Mouse (Mus musculus) gastrocnemius, adult 2 months (tissue): ENCODE measurements around the gene Itsn1. TPM values are rescaled to one million over a fixed set of nuclear protein-coding genes. Genes with fewer than 3 reads are reported as not detected.

Experiments used
- DNase-seq: peaks from one replicate; pipeline ENCODE4 v3.0.0; 2022
- H3K27ac ChIP-seq: fragments of 200-600 bp; 2 replicates; pipeline ENCODE4 v1.8.1; 2022; ENCODE audit warnings: mild to moderate bottlenecking
- H3K4me3 ChIP-seq: fragments of 200-600 bp; 2 replicates; pipeline ENCODE4 v1.8.1; 2022; ENCODE audit warnings: mild to moderate bottlenecking, moderate library complexity
- CTCF ChIP-seq: fragments of 200-600 bp; IDR thresholded peaks from 2 replicates; pipeline ENCODE4 v1.8.1; 2022; ENCODE audit warnings: antibody characterized with exemption, mild to moderate bottlenecking, moderate library complexity
- intact Hi-C: fragments of 180-260 bp; cut with DNase I; formaldehyde crosslinking; loops from one replicate; pipeline ENCODE4 v1.15.1; 2025
- long read RNA-seq, 2 experiments: library from polyadenylated mRNA; stranded (forward); transcript quantifications; one replicate each; pipeline ENCODE4 v2.0.0; 2021
- total RNA-seq, 2 experiments: library from RNA; stranded (reverse); gene quantifications; 2 replicates each; pipeline ENCODE4 v1.2.3; 2021

Itsn1 gene
- 10 to 100 TPM; 60.2 to 66.1 TPM for total RNA-seq
- long read RNA-seq, experiment 1, full-length matches to known transcripts, result 43 of 79 reads
- long read RNA-seq, experiment 1, partial matches to known transcripts, result 17 of 79 reads
- long read RNA-seq, experiment 1, other reads (novel, unspliced or antisense), result 19 of 79 reads
- long read RNA-seq, experiment 2, full-length matches to known transcripts, result 29 of 54 reads
- long read RNA-seq, experiment 2, partial matches to known transcripts, result 12 of 54 reads
- long read RNA-seq, experiment 2, other reads (novel, unspliced or antisense), result 13 of 54 reads

GRCm38 (mm10) chr16:91729066-91729482 is at the start of gene Itsn1:
Gene Itsn1 (plus strand): TSS chr16:91729281.
- intact Hi-C loops, result loop anchor here (5.0 kb wide), 2 partner anchors 82 to 153 kb away; partner anchors contain the start of genes Gart and Son
- peak; percentile 99 for DNase-seq
- TF ChIP-seq CTCF, result no peak
- Histone ChIP-seq H3K4me3 (peak within 1 kb of the TSS; percentile 82), H3K27ac (peak within 1 kb of the TSS; percentile 93)

GRCm38 (mm10) chr16:91680656-91681055 is 48.4 kb upstream of the Itsn1 start:
- no peak overlapping the region for H3K4me3 ChIP-seq
- no peak for TF ChIP-seq CTCF
- DNase-seq, result no peak
- intact Hi-C loops, result no loop called here
- H3K27ac ChIP-seq, result no peak overlapping the region

DNA sequence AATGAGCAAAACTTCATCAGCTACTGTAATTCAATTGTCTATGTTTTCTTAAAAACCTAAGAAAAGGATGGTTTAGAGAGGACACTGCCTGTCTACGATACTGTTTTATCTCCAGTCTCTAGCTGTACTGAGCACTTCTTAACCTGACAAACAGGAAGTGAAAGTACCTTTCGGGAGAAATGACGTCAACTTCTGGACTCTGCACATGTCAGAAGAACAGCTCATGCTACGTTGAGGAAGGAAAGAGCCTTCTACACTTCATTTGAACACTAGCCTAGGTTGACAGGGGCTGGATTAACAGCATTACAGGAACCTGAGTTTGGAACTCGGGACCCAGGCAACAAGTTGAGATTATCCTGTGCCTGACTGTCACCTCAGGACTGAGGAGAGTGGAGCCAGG is 43.6 kb upstream of the Itsn1 start:
- intact Hi-C loops, result loop anchor here (5.0 kb wide), 1 partner anchor 38 kb away; the partner anchor contains the start of genes Gart and Son
- no peak for DNase-seq
- TF ChIP-seq CTCF, result no peak

DNA sequence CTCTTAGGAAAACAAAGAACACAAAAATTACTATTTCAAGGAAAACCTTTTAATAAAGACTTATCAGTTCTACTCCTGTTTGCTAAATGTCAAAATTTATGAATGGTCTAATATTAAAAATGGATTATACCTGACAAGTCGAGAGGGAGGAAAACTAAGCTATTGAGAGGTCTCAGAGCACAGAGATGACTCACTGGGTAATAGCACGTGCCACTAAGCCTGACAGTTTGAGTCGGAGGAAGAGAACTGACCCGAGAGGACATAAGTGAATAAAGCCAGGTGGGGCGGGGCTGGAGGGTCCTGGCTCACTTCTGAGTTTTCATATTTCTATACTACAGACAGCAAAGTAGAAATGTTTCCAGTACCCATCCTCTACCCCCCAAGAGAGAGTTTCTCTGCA is 42.7 kb upstream of the Itsn1 start:
- TF ChIP-seq CTCF, result no peak
- Histone ChIP-seq H3K27ac (no peak overlapping the region), H3K4me3 (no peak overlapping the region)
- no peak for DNase-seq
- intact Hi-C loops, result loop anchor here (5.0 kb wide), 1 partner anchor 39 kb away; the partner anchor contains the start of genes Gart and Son

More for the DNA sequence above, 43.6 kb upstream of the Itsn1 start:
- Histone ChIP-seq H3K4me3 (no peak overlapping the region), H3K27ac (no peak overlapping the region)

- DNase-seq, result no peak
- intact Hi-C loops, result loop anchor here (5.0 kb wide), 1 partner anchor 41 kb away; the partner anchor contains the start of genes Gart and Son
- no peak for TF ChIP-seq CTCF
- H3K4me3 ChIP-seq, result peak overlapping the region; percentile 89
- H3K27ac ChIP-seq, result peak overlapping the region; percentile 87
These were observed 41.0 kb upstream of the Itsn1 start for GRCm38 (mm10) chr16:91688023-91688618.

DNA sequence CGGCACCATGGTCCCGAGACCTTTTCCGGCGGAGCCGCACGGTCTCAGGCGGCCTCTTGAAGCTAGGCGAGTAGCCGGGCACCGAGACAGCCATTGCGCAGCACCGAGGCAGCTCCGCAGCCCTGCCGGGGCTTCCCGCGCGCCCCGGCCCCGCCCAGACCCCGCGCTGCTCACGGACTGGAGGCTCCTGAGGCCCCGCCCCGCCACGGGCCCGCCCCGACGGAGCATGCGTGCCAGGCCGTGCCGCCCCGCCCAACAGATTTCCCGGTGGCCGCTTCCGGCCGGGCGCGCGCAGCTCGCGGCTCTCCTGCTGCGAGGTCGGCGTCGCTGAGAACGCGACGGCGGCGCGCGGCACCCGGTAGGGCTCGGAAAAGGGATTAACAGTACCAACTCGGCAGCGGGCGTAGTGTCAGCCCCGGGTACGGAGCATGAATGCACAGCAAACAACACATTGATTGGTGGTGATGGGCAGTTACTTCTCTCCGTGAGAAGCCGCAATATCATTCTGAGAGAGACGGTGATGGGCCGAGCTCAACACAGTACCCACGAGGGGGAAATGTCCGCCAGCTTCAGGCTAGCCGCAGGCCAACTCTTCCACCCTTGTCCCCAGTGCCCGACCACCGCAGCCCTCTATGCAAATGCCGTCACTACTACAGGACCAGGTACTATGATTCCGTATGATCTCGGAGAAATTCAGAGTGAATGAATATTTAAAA is 40.3 kb upstream of the Itsn1 start, which contains the start of gene Donson:
Gene Donson (minus strand): TSS at position 152 of the 716 bp plus-strand sequence.
- Histone ChIP-seq H3K4me3 (peak within 1 kb of the TSS; percentile 89), H3K27ac (peak within 1 kb of the TSS; percentile 87)
- TF ChIP-seq CTCF, result no peak
- DNase-seq, result peak; percentile 97
- intact Hi-C loops, result loop anchor here (5.0 kb wide), 1 partner anchor 41 kb away; the partner anchor contains the start of genes Gart and Son

GRCm38 (mm10) chr16:91689791-91690190 is 39.3 kb upstream of the Itsn1 start:
- H3K27ac ChIP-seq, result no peak overlapping the region
- H3K4me3 ChIP-seq, result no peak overlapping the region; the same call in 1 of the 2 replicates

DNA sequence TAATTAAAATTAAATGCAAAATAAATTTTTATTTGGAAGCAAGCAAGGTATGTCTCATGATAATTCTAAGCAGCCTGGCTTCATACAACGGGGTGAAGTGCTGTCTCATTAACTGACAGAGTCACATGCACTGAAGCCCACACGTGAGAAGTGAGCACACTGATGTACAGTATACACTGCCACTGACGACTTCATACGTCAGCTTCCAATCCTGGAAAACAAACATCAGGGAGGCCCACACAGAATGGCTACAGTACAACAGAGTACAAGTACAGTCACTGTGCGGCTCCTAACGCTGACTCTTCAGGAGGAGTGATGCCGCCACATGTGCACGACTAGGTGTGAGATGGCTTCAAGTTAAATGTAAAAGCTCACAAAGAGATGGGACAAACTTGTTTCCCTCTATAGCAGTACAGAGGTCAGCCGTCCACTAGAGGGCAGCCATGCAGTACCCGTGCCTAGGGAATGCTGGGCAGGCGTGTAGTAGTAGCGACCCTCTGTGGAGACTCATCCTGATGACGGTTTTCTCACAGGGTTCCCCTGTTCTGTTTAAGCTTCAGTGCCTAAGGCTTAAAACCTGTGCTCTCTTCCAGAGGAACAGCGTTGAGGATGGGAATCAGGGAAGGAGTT is 34.5 kb upstream of the Itsn1 start:
- TF ChIP-seq CTCF, result peak; percentile 92
- DNase-seq, result peak; percentile 84
- intact Hi-C loops, result loop anchor here (1.0 kb wide), 1 partner anchor 224 kb away; no protein-coding TSS in a partner anchor
- H3K27ac ChIP-seq, result peak overlapping the region; percentile 76
- H3K4me3 ChIP-seq, result peak overlapping the region; percentile 50

More at GRCm38 (mm10) chr16:91689791-91690190, 39.3 kb upstream of the Itsn1 start:
- DNase-seq, result no peak
- intact Hi-C loops, result loop anchor here (5.0 kb wide), 1 partner anchor 42 kb away; the partner anchor contains the start of genes Gart and Son
- TF ChIP-seq CTCF, result no peak

DNA sequence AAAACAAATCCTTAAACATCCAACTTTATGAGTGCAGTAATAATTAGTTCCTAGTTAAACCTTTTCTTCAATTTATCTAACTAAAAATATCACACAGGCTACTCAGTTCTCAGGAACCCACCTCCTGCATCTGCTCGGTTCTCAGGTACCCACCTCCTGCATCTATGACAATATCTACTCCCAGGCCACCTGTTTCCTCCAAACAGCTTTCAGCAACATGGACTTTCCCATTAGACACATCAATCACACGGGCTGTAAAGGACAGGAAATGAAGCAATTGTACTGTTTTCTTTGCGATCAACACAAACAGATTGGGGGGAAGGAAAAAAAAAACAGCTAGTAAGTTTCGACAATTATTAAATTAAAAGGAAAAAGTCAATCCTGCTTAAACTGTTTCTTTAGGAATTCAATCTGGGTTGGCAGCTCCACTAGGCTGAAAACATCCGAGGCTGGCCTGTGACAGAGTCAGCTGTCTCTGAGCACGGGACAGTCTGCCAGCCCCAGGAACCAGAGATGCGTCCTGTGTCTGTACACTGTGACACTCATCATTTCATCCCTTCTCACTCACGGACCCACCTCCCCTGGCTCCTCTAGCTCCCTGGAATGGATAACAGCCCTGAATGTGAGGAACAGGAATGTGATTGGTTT is 33.8 kb upstream of the Itsn1 start:
- intact Hi-C loops, result no loop called here
- no peak for TF ChIP-seq CTCF
- Histone ChIP-seq H3K4me3 (peak overlapping the region; percentile 50), H3K27ac (peak overlapping the region; percentile 76)
- DNase-seq, result peak; percentile 67

DNA sequence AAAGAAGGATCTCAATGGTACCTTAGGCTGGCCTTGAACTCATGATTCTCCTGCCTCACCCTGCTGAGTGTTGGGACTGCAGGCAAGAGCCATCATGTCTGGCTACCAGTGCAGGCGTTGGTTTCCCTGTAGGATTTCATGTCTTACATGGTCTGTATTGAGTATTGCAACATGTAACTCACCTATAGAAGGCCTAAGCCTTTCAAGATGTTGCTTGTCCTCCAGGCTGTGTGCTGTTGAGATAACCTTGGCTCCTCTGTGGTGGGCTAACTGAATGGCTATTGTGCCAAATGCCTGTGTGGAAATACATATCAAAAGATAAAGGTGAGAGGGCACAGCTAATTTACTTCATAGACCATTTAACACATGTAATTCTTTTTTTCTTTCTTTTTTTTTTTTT is 30.1 kb upstream of the Itsn1 start:
- no peak for DNase-seq
- intact Hi-C loops, result no loop called here
- H3K4me3 ChIP-seq, result no peak overlapping the region

DNA sequence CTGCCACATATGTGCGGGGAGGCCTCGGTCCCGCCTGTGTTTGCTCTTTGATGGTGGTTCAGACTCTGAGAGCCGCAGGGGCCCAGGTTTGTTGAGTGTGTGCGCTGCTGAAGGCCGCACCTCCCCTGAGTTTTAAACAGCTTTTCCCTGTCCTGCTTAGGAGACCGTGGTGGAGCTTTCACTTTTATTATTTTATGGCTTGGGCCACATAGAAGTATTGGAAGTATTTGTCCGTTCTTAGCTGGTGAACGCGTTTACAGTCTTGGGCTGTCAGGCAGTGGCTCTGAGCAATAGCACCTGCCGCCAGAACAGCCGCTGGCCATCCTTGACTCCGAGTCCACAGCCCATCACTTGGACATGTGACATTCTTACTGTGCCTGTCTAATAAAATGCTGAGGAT is 27.2 kb upstream of the Itsn1 start:
- no peak overlapping the region for H3K27ac ChIP-seq
- intact Hi-C loops, result no loop called here
- no peak for TF ChIP-seq CTCF
- no peak for DNase-seq
- H3K4me3 ChIP-seq, result no peak overlapping the region

More for the DNA sequence above, 30.1 kb upstream of the Itsn1 start:
- no peak overlapping the region for H3K27ac ChIP-seq
- no peak for TF ChIP-seq CTCF
